Mouse (Mus musculus) frontal cortex, postnatal 36 days (tissue): ENCODE results near the gene Rab22a.
"Not testable (repeated sequence)": the region's sequence is repeated elsewhere in the genome, so short reads cannot be mapped to it uniquely, and the experiment has no call there.

Source experiments
- DNase-seq, 2 experiments: peaks; one replicate each; pipeline ENCODE4 v3.0.0; 2022; ENCODE audit warnings: low spot score in 2 of 2

Gene Rab22a

DNA sequence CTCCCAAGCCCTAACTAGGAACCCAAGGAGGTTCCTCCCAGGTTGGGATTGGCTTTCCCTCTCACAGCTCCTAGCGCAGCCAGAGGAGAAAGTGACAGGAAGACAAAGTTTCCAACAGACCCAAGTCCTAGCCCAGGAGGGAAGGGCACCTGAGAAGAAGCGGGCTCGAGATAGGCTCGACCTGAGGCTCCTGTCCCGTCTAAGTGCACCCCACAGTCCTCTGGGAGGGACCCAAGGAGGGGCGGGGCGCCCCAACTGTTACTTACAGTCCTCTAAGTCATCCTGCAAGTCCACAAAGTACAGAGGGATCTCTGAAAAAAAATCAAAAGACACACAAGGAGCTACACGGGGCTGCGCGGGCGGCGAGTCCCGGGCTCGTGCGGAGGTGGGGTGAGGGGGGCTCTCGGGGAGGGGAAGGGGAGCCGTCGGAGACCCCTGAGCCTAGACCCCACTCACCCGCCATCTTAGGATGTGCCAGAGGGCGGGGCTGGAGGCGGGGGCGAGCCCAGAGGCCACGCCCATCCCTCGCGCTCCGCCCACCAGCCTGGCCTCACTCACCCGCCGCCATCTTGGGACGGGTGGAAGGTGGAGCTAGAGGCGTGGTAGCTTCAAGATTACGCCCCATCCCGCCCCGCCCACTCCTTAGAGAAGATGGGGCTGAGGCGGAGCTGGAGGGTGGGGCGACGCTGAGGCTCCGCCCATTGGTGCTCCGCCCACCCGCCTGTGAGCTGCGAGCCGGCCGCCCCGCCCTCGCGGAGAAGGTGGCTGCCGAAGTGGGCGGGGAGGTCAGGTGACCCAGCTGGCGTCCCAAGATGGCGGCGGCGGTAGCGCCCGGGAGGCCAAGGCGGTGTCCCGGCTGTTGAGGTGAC is at the start of gene Rab22a:
Rab22a (plus strand) TSS at position 704 of the 869 bp plus-strand sequence.
- peak; percentile 92 to 97 for DNase-seq

DNA sequence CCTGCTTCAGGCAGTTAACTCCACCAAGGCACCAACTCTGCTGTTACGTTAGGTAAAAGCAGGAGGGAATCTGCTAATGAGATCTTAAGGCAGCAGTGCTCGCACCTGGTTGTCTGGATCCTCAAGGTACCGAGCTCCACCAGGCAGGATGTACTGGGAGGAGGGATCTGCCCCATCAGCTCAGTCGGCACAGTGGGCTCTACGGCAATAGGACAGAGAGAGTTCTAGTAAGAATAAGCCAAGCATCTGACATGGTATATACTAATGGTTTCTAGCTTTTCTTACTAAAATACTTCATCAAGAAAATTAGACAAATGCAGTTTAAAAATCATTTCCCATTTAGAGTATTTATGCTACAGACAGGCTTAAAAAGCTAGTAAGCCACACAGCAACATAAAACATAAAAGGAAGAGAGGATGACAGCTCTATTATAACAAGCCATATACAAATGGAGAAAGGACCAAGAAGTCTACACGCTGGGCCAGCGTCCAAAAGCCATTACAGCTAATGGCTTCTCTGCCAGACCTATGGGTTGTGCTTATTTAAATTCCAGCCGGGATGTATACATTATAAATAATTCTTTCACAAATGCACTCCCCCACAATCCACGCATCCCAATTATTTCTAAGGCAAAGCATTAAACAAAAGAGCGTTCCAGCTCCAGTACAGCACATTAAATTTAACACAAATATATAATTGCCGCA is 44.0 kb upstream of the Rab22a start:
- no peak for DNase-seq

DNA sequence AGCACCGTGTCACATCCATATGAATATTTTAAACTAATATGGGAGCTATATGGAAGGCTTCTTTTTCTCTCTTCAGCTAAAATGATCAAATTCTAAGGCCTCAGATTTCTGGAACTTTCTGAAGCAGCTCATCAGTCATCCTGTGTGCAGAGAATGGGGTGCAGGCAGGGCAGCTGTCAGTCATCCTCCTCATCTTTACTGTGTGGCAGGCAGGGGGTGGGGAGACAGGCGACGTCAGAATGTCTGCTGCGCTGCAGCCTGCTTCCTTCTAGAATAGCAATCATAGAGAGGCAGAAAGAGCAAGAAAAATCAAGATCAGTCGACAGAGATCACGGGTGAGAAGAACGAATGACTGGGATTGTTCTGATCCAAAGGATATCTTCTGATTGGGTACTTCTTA is 43.4 kb upstream of the Rab22a start:
- DNase-seq = no peak

DNA sequence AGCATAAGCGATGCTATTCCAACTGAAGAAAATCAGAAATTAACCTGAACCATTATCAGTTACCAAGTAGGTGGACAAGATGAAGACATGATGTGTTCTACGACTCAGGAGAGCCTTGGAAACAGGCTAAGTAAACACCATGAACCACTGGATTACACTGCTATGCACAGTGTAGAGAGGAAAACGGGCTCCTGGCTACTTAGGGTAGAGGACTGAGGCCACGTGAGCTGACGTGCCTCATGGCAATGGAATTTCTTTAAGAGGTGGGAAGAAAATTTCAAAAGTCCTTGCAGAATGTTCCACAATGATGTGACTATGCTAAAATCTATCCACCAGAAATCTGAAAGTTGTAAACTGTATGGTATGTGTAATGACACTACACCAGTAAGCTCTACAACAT is 40.4 kb upstream of the Rab22a start:
- no peak for DNase-seq

DNA sequence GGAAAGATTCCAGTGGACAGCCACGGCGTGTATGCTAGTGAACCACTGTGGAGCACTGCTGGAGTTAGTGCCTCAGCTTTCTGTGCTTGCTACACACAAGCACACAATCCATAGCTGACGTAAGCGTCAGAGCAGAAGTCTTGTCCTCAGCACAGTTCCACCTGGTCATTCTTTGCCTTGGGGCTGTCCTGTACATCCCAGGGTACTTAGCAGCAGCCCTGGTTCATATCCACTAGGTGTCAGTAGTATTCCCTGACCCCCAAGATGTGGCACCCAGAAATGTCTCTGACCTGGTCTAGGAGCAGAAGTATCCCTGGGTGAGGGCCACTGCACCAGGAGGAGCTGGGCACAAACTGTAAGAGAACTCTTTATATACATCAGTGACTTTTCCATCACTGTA is 38.9 kb upstream of the Rab22a start:
- DNase-seq = no peak

DNA sequence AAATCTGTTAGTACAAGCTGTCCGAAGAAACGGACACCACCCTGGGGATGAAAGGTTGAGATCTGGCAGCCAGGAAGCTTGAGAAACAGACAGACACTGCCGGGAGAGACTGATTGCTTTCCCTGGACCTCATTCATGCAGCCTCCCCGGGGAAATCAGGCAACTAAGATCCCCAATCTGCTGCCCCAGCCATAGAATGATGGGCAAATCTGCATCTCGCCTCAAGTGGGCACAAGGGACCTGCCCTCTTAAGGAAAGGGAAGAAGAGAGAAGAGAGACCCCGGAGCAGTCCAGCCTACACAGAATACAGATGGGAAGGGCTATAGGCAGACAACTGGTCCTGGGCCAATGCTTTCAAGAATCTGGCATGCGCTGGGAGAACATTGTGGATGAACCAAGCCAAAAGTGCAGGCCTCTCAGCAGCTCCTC is 37.4 kb upstream of the Rab22a start:
- no peak for DNase-seq

DNA sequence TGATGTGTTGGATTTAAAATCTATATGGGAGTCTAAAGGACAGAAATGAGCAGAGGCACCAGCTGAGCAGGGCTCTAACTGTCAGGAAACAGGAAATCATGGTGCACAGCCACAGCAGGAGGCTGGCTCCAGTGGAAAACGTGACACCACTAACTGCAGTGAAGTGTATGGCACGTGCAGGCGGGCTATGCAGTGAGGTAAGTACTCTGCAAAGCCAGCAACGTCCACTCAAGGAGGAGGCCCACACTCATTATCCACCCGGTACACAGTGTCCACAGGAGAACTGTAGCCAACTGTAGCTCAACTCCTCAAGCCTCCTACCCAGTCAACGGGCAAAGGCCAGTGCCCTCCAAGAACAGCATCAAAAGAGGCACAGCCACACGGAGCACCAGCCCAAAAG is 34.9 kb upstream of the Rab22a start:
- DNase-seq = no peak

DNA sequence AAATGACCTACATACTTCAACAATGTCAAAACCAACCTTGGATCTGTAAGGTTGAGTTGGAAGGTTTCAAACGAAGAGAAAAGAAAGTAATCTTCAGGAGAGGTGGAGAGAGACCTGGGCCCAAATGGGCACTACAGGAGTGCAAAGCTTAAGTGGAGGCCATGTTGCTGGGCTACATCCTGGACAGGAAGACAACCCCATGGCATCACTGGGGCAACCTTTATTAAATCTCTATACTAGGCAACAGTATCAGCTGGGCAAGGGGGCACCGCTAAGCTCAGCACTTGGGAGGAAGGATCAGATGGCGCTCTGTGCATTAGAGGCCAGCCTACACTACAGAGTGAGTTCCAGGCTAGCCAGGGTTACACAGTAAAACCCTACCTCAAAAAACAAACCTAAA is 33.8 kb upstream of the Rab22a start:
- no peak for DNase-seq

DNA sequence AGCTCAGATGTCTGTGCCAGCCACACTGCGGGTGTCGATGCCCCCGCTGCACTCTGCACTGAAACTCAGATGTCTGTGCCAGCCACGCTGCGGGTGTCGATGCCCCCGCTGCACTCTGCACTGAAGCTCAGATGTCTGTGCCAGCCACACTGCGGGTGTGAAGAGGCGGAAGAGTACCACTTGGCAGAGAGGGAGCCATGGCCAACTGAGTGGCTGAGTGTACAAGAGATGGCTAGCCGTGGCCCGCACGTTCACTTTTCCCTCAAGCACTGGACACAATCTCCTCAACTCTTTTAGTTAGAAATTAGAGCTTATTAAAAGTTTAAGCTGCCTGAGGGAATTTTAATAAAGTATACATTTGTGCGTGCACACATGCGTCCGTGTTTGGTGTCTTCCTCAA is 25.5 kb upstream of the Rab22a start:
- DNase-seq = not testable (repeated sequence)

DNA sequence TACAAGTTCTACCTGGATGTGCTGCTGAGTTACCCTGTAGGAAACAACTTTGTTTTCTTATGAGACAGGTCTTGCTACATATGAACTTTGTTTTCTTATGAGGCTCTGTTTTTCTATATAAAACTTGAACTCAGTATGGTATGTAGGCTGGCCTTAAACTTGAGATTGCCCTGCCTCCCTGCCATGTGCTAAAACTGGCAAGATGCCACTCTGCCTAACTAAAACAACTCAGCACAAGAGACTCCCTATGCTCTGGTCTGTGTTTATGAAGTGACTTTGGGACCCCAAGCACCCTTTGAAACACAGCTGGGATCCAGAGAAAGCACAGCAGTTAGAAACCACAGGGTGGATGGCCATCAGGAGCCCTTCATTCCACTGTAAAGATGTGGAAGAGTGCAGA is 18.2 kb upstream of the Rab22a start:
- no peak for DNase-seq

DNA sequence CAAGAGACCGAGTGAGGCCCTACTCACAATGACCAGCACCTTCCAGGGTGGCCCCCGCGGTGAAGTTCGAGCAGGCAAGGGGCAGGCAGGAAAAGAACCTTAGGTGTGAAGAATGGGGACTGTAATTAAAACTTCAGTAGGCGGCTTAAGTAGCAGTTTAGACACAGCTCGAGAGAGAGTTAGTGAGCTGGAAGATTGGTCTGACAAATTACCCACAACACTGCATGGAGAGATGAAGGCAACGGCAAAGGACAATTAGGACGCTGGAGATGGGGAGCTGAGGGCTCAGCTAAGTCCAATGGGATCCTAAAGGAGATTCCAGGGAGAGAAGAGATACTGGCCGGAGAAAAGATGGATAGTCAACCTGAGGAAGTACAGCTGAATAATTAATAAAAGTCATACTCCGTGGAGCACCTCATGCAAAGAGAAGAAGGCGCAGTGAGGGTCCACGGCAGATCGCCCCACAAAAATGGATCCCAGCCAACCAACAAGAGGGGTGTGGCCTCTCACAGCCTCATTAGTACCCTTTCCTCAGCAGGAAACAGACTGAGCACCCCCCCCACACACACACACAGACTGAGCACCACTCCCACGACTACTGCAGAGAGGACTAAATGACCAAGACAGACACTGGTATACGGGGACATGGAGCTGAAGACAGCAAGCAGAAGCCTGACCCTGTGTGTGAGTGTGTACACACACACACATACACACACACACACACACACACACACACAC is 17.1 kb upstream of the Rab22a start:
- no peak for DNase-seq

DNA sequence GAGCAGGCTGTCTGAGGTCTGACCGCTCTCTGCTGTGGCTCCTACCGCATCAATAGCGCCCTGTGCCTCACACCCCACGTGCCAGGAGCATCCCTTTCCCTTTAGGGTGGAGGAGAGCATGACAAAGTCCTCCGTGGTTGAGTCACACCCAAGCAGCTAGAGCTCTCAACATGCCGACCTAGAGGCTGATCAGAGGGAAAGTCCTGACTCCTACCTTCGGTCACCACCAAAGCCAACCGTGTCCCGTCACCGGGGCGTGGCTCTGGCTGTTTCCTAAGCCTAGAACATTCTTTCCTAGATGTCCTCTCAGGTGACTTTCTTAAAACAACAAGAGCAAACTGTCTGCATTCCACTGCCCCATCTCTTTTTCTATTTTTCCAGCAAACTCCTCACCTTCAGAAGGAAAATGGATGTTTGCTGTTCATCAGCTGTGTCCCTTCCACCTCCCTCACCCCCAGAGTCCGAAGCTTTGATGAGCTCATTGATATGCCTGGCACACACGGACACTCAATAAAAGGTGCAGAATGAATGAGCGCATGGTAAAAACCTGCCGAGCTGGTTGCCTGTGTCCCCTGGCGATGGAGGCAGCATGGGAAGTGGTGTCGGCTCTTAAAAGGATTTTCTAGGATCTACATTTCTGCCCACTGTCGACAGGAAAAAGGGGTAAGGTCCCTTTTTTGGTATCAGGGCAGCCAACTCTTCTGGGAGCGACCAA is 12.2 kb upstream of the Rab22a start:
- DNase-seq = no peak

DNA sequence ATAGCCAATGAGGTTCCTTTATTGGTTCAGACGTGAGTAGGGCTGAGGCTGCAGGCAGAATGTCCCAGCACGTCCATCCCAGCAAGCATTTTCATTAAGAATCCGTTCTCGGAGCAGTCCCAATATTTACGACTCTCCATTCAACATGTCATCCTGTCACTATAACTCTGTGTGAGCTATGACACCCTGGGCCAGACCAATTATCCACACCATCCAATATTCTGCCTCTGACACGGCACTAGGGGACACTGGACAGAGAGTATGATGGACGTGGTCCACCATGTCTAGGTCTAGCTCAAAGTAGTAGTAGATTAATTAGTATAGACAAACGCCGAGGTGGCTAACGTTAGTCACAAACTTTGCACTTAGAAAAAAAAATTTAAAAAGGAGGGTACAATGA is 9.8 kb upstream of the Rab22a start:
- DNase-seq = no peak

DNA sequence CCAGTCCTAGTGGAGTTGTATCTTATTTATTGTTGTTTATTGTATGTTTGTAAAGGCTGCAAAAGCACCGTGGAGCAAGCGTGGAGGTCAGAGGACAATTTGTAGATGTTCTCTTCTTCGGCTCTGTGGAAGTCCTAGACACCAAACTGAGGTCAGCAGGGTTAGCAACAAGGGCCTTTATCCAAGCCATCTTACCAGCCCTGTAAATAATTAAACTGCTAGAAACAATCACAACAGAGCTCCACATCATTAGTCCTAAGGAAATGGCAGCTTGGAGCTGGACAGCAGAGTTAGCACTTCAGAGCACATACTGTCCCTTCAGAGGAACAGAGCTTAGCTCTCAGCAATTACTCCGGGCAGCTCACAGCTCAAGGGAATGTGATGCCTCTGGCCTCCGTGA is 6.0 kb upstream of the Rab22a start:
- no peak for DNase-seq

DNA sequence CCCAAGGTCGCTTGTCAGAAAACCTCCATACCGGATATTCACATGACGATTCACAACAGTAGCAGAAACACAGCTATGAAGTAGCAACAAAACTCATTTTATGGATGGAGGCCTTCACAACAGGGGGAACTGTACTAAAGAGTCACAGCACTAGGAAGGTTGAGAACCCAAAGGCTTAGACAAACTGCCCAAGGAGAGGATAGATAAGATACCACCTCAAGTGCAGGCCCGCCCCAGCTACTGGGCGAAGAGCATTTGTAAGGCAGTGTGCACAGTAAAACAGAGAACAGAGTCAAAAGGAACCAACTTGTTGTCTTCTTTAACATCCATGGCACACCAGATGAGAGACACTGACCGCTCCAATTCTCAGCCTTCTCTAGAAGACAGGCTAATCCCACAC is 1.8 kb upstream of the Rab22a start:
- no peak for DNase-seq

DNA sequence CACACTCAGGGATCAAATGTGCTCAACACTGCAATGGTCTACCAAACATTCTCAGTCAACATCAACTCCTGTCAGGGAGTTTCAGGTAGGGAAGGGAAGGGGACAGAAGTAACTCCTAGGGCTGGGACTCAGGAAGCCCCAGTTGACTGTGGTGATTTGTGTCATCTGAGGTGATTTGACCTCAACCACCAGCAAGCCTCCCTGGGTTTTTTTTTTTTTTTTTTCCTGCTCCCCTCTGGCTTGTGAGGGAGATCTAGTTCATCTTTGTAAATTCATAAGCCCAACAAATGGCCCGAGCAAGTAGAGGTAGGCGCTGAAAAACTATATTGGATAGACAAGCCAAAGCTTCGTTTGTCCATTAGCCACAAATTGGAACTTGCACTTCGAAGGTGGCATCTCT is 1.0 kb upstream of the Rab22a start:
- no peak for DNase-seq

DNA sequence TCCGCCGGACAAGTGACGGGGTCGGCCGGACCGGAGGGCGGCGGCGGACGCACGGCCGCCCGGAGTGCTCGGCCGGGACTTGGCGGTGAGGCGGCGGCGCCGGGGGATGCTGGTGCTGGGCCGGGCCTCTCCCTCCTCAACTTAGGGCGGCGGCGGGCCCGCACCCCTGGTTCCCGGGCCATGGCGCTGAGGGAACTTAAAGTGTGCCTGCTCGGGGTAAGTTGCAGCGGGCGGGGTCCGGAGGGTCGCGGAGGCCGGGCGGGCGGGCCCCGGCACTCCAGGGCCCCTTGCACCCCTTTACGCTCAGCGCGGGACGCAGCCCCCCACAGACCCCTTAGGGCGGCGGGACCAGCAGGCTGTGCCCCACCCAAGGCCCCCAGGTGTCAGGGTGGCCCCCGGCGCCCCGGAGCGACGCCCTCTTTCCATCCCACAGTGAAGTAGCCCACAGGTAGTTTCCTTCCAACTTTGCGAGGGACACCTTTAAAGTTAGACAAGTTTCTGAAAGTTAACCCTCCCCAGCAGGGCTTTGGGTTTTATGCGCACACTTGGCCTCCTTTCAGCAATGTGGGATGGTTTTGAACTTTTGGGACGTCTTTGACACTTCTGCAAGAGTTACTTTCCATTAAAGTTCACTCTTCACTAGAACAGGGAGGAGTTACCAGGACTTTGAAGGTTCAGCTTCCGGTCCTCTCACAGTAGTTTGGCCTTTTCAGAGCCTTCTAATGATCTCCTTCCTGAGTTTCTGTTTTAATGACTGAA is 545 bp downstream of the Rab22a start:
- no peak for DNase-seq

DNA sequence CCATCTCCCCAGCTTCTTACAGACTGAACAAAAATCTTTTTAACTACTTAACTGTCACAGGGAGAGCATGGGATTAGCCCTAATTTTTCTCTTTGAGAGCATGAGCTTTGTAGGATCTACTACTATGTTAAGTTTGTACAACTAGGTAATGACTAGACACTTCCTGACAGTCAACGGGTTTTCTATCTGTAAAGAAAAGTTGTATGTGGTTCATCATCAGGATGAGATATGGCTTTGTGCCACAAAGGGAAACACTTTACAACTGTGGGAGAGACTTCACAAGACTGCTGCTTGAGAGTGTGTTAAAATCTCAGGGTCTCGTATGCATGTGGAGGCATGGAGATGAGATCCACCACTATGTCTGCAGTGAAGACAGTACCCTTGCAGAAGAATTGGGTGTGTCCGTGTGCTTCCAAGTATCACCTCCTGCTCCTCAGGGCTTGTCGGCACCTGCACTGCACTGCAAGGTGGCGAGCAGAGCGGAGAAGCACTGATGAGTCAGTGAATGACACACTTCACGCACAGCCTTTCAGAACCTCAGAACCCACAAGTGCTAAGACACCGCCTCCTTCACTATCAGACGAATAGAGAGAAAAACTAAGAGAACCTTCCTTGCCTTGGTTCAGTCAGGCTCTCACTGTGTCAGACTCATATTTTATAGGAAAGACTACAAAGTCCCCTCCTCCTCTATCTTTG is 2.8 kb downstream of the Rab22a start:
- no peak for DNase-seq

DNA sequence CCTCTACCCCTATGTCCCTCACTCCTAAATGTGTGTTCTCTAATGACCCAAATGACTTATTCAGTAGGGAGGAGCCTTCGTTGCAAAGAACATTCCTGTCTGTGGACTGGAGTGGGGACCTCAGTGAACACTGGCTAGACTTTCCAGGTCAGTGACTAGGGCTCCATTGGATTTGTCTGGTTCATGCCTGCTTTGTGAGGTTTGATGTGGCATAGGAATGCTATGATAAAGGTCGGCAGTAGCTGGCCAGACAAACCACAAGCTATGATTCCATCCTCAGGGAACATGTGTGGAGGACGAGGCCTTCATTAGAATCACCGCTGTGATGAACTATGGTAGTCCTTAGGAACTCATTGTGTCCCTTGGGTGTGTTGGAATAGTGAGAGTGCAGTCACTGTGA is 5.2 kb downstream of the Rab22a start:
- DNase-seq = no peak

DNA sequence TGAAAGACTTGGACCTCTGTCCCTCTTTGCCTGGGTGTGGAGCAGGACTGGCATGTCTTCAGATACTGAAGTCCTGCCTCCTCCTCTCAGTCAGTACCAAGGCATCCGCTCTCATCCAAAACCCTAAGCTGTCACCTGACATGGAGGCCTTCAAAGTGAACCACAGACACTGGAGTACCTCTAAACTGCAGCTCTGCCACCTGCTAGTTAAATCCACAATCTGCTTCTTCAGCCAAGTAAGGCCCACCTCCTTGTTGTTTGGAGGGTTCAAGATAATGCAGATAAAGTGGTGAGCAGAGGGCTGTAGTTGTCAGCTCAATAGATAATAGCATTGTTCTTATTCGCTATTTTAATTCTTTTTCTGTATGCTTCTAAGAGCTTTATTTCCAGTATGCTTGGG is 5.7 kb downstream of the Rab22a start:
- no peak for DNase-seq

DNA sequence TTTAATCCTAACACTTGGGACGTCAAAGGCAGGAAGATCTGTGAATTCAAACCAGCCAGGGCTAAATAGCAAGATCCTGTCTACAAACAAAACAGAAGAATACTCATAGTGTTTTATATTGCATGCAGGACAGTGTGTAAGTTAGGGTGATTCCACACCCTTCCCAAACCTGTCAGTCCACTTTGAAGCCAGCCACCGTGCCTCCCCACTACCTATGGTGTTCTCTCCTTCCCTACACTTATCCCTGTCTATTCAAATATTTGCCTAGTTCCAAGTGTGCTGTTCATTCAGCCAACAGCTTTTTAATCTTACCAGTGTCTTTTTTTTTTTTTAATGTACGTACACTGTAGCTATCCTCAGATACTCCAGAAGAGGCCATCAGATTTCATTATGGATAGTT is 7.3 kb downstream of the Rab22a start:
- no peak for DNase-seq
